Comparison of ENCODE assay signal across 8 mouse cellular contexts in genomic region chr5:24077739-24078306, GRCm38 (mm10). TPM values are rescaled to one million over a fixed set of nuclear protein-coding genes. Genes with fewer than 3 reads are reported as not detected.
A peak's percentile ranks its signal among the peaks of the same experiment; 100 is the strongest.
DNase-seq lines count a peak whose midpoint lies in the region; ATAC-seq and TF ChIP-seq lines count a peak whose summit lies in the region.

No protein-coding gene starts in this region.

- TF ChIP-seq EP300 in heart, adult 2 months (IDR thresholded peaks at IDR 0.05; ENCODE audit: insufficient read depth, low read depth, low read length), result no peak
- no peak for TF ChIP-seq EP300 in lung, postnatal 0 days (IDR thresholded peaks at IDR 0.05)

- H3K27me3 ChIP-seq in heart, adult 2 months (ENCODE audit: control insufficient read depth, insufficient read depth, low read length), result no peaks in the 10 kb centered on the region
- no peaks in the 10 kb centered on the region for H3K27me3 ChIP-seq in lung, postnatal 0 days (replicated peaks; ENCODE audit: insufficient read depth, low read length)
- no peaks in the 10 kb centered on the region for H3K27me3 ChIP-seq in limb, embryonic 12.5 days
- no peaks in the 10 kb centered on the region for H3K27me3 ChIP-seq in stomach, embryonic 16.5 days (ENCODE audit: control insufficient read depth, insufficient read depth, low read length)

- peak overlapping the region; percentile 43 for H3K4me2 ChIP-seq in lung, postnatal 0 days (replicated peaks; ENCODE audit: low read depth, low read length)
- peak overlapping the region; percentile 50 for H3K4me2 ChIP-seq in limb, embryonic 12.5 days
- H3K4me2 ChIP-seq in stomach, embryonic 16.5 days (ENCODE audit: low read depth, low read length), result peak overlapping the region; percentile 42

- no peak for TF ChIP-seq CTCF in heart, adult 2 months (IDR thresholded peaks at IDR 0.05)
- no peak for TF ChIP-seq CTCF in lung, postnatal 0 days (IDR thresholded peaks at IDR 0.05)

- WGBS in heart, adult 2 months, result 28% methylated on average over 7 of the region's 7 CpGs
- 7% methylated on average over 7 of the region's 7 CpGs for WGBS in lung, postnatal 0 days
- 19% methylated on average over 7 of the region's 7 CpGs for WGBS in limb, embryonic 12.5 days
- 9% methylated on average over 7 of the region's 7 CpGs for WGBS in stomach, embryonic 16.5 days

- intact Hi-C loops in heart, adult 2 months (cut with DNase I), result loop anchor here (1.0 to 5.0 kb wide), 4 partner anchors 49 to 227 kb away; no protein-coding TSS in a partner anchor
- intact Hi-C loops in left cerebral cortex, postnatal 36 days (cut with DNase I), result loop anchor here (1.0 to 5.0 kb wide), 3 partner anchors 48 to 221 kb away; partner anchors contain the start of gene Fam126a

- no peak overlapping the region; the same call in 1 of the 2 replicates for H3K9ac ChIP-seq in heart, adult 2 months (ENCODE audit: low read depth, low read length)
- no peak overlapping the region for H3K9ac ChIP-seq in lung, postnatal 0 days (replicated peaks; ENCODE audit: low read depth)
- no peak overlapping the region for H3K9ac ChIP-seq in limb, embryonic 12.5 days (replicated peaks)
- peak overlapping the region; percentile 61; the same call in 1 of the 2 replicates for H3K9ac ChIP-seq in stomach, embryonic 16.5 days (ENCODE audit: low read length)

- H3K27ac ChIP-seq in heart, adult 2 months, result no peak overlapping the region; the same call in 1 of the 2 replicates
- no peak overlapping the region for H3K27ac ChIP-seq in lung, postnatal 0 days (ENCODE audit: low read length)
- no peak overlapping the region for H3K27ac ChIP-seq in limb, embryonic 12.5 days
- H3K27ac ChIP-seq in stomach, embryonic 16.5 days (ENCODE audit: low read length), result no peak overlapping the region

- H3K4me3 ChIP-seq in heart, adult 2 months, result no peak overlapping the region; the same call in 1 of the 2 replicates
- 0 out of 2 replicates have a peak overlapping the region, but pooled peaks have one; percentile 14 for H3K4me3 ChIP-seq in lung, postnatal 0 days (ENCODE audit: low read depth, low read length)
- peak overlapping the region; percentile 28 for H3K4me3 ChIP-seq in limb, embryonic 12.5 days (replicated peaks)
- H3K4me3 ChIP-seq in stomach, embryonic 16.5 days (replicated peaks; ENCODE audit: low read length), result peak overlapping the region; percentile 37

- H3K4me1 ChIP-seq in heart, adult 2 months (ENCODE audit: control insufficient read depth, insufficient read depth, low read length), result peaks cover 2% of the 10 kb centered on the region
- H3K4me1 ChIP-seq in lung, postnatal 0 days (ENCODE audit: insufficient read depth, low read depth, low read length), result no peaks in the 10 kb centered on the region
- H3K4me1 ChIP-seq in limb, embryonic 12.5 days (replicated peaks), result 0 out of 2 replicates have a peak, but pooled peaks cover 7% of the 10 kb centered on the region
- H3K4me1 ChIP-seq in stomach, embryonic 16.5 days (ENCODE audit: control insufficient read depth, insufficient read depth, low read length), result no peaks in the 10 kb centered on the region

- no peaks in the 10 kb centered on the region for H3K9me3 ChIP-seq in lung, postnatal 0 days (ENCODE audit: low read length)
- no peaks in the 10 kb centered on the region for H3K9me3 ChIP-seq in limb, embryonic 12.5 days
- H3K9me3 ChIP-seq in stomach, embryonic 16.5 days (replicated peaks; ENCODE audit: control insufficient read depth, low read length), result no peaks in the 10 kb centered on the region

- no peaks in the 10 kb centered on the region; the same call in 1 of the 2 replicates for H3K36me3 ChIP-seq in heart, adult 2 months (ENCODE audit: control insufficient read depth, insufficient read depth, low read length)
- no peaks in the 10 kb centered on the region for H3K36me3 ChIP-seq in lung, postnatal 0 days (ENCODE audit: insufficient read depth, low read length)
- H3K36me3 ChIP-seq in limb, embryonic 12.5 days, result no peaks in the 10 kb centered on the region
- H3K36me3 ChIP-seq in stomach, embryonic 16.5 days (ENCODE audit: control insufficient read depth, insufficient read depth, low read length), result no peaks in the 10 kb centered on the region

- ATAC-seq in lung, postnatal 0 days, result no peak
- no peak for ATAC-seq in limb, embryonic 12.5 days (ENCODE audit: insufficient number of reproducible peaks, insufficient read depth, low FRiP score, low TSS enrichment, low read depth)
- ATAC-seq in stomach, embryonic 16.5 days (ENCODE audit: insufficient read depth, low FRiP score), result no peak

- no peaks in the 10 kb centered on the region for H3K79me2 ChIP-seq in heart, adult 2 months (replicated peaks; ENCODE audit: control insufficient read depth, insufficient read depth, low read length)

- DNase-seq in heart, adult 11 months, result peak; percentile 29
- no peak for DNase-seq in heart, adult 2 months
- DNase-seq in lung, postnatal 0 days (ENCODE audit: low spot score), result peak; percentile 8
- no peak for DNase-seq in lung, postnatal 4 days
- no peak for DNase-seq in adrenal gland, postnatal 25 days
- no peak for DNase-seq in left cerebral cortex, postnatal 36 days (ENCODE audit: low spot score in 2 of 2)

- TF ChIP-seq POLR2A in heart, adult 2 months (IDR thresholded peaks at IDR 0.05; ENCODE audit: insufficient read depth, low read depth, low read length), result no peak

RNA-seq across cellular contexts. Expression of gene Klhl7, which starts 22.6 kb away (rescaled TPM):
- total RNA-seq in heart, adult 2 months (2021), result 10 to 100 TPM; 47.7 to 48.9 TPM
- polyA plus RNA-seq in heart, adult 2 months (2012; rRNA removed), result 7.4 and 25.6 TPM in 2 replicates
- polyA plus RNA-seq in lung, postnatal 0 days (2015; fragmentation: Nextera tagmentation; extraction: Ambion mirVana), result 22.6 and 26.6 TPM in 2 replicates
- 61.2 and 61.9 TPM in 2 replicates for polyA plus RNA-seq in limb, embryonic 12.5 days (2016; fragmentation: Nextera tagmentation; extraction: Ambion mirVana)
- polyA plus RNA-seq in stomach, embryonic 16.5 days (2015; fragmentation: Nextera tagmentation; extraction: Ambion mirVana), result 46.4 and 52.3 TPM in 2 replicates
- total RNA-seq in adrenal gland, postnatal 25 days (2021), result 34.4 and 39.9 TPM in 2 replicates
- total RNA-seq in left cerebral cortex, postnatal 36 days (2021), result 10 to 100 TPM; 79.7 to 97.1 TPM

RNA-seq across cellular contexts. Expression of gene Fam126a, which starts 47.3 kb away (rescaled TPM):
- 10 to 100 TPM; 41.3 to 44.1 TPM for total RNA-seq in heart, adult 2 months (2021)
- 9.2 and 18.1 TPM in 2 replicates for polyA plus RNA-seq in heart, adult 2 months (2012; rRNA removed)
- 11.5 and 12.4 TPM in 2 replicates for polyA plus RNA-seq in lung, postnatal 0 days (2015; fragmentation: Nextera tagmentation; extraction: Ambion mirVana)
- 40.0 and 40.8 TPM in 2 replicates for polyA plus RNA-seq in limb, embryonic 12.5 days (2016; fragmentation: Nextera tagmentation; extraction: Ambion mirVana)
- 15.7 and 19.1 TPM in 2 replicates for polyA plus RNA-seq in stomach, embryonic 16.5 days (2015; fragmentation: Nextera tagmentation; extraction: Ambion mirVana)
- total RNA-seq in adrenal gland, postnatal 25 days (2021), result 98.2 and 127 TPM in 2 replicates
- total RNA-seq in left cerebral cortex, postnatal 36 days (2021), result 10 to 100 TPM; 14.6 to 20.0 TPM

Comparison
In these comparisons a context has a peak if more than half of its experiments do, and no peak if none do; other contexts are left out.
1. DNase-seq: peak in heart, adult 11 months (single experiment) and lung, postnatal 0 days (single experiment); none in heart, adult 2 months (0 of 2), lung, postnatal 4 days (0 of 2), adrenal gland, postnatal 25 days (single experiment) and left cerebral cortex, postnatal 36 days (0 of 2).
2. Peak in every context shown above with its lines, with median percentiles within 50 percentile points of each other: H3K4me2 ChIP-seq.